Mouse (Mus musculus) cortical plate, adult 2 months (tissue): ENCODE data around the gene Slc26a5.

Experiments used
- CTCF ChIP-seq: fragments of 200-500 bp; IDR thresholded peaks from 2 replicates; pipeline ENCODE4 v1.5.1; 2011; ENCODE audit warnings: mild to moderate bottlenecking, control low read depth, low read length; ENCODE audit not compliant: insufficient read depth; ENCODE audit errors: extremely low read depth
- POLR2A ChIP-seq: fragments of 200-500 bp; IDR thresholded peaks from 2 replicates; pipeline ENCODE4 v1.6.1; 2011; ENCODE audit warnings: mild to moderate bottlenecking, low read length, control low read depth; ENCODE audit not compliant: insufficient read depth; ENCODE audit errors: extremely low read depth

GRCm38 (mm10) chr5:21802907-21803306 lies 62.5 kb downstream of the Slc26a5 start:
- TF ChIP-seq POLR2A (no peak), CTCF (no peak)
